Mouse (Mus musculus) retina, embryonic 14.5 days (tissue): Measurements from ENCODE around the gene Olfr539.
"Not testable (repeated sequence)": the region's sequence is repeated elsewhere in the genome, so short reads cannot be mapped to it uniquely, and the experiment has no call there.

Experiments
- DNase-seq: peaks from one replicate; pipeline ENCODE4 v3.0.0-alpha.2; 2015; ENCODE audit warnings: low spot score

The Olfr539 gene

DNA sequence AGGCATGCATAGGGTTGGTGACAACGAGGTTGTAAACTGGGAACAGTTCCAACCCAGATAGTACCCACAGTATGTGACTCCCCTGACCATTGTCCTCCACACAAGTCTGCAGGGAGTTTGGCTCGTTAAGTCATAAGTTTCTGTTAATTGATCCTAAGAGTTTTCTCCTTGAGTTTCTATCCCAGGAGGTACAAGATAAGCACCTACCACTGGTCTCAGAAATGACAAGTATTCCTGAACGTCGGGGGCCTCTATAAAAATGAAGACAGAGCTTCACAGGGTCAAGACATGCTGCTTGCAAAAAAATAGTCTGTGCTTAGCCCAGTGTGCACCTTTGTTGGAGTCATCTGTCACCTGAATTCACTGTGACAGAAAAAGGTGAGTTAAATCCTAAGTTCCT, at the start of gene Olfr539:
Gene Olfr539, plus strand, starts transcription at position 301 of the 400 bp plus-strand sequence.
- DNase-seq, result no peak

- DNase-seq, result not testable (repeated sequence)
These were observed 31.1 kb upstream of the Olfr539 start, which contains the start of gene Olfr61 for GRCm38 (mm10) chr7:140628670-140629069. Gene Olfr61, plus strand, starts transcription at chr7:140628970.

GRCm38 (mm10) chr7:140630559-140630958, 29.2 kb upstream of the Olfr539 start:
- no peak for DNase-seq

GRCm38 (mm10) chr7:140646152-140646551, 13.6 kb upstream of the Olfr539 start, which contains the start of gene Olfr53:
Gene Olfr53, plus strand, starts transcription at chr7:140646452.
- DNase-seq, result no peak

DNA sequence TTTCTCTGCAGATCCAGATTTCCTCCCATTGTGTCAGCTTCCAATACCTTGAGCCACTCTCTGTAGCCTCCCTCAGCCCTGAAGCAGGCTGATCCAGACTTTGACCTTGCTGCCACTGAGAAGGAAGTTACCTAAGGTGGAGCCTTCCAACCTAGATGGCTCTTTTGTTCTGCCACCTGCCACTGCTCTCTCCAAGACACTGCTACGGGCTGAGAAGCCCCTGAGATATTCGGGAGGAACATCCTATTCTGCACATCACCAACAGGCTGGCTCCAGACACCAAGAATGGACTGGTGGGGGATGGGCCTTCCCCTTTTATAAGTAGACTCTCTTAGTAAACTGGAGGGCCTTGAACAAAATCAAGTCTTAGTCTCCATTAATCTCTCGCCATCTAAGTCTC, 11.0 kb downstream of the Olfr539 start:
- not testable (repeated sequence) for DNase-seq

DNA sequence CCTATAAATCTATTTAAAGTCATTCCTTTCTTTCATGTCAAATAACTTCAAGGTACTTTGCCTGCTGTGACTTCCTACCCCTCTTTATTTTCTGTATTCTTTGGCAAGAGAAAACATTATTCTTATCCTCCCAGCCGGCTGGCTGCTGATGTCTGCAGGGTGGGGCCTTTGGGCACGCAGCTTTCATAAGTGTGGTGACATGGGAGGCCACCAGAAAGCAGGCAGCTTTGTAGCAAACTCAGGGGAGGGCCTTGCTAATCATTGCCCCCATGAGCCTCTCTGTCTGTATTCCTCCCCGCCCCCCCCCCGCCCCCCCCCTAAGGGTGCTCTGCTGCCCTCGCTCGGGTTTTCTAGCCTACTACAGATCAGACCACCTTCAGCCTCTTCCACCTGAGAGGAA, 16.1 kb downstream of the Olfr539 start:
- no peak for DNase-seq

DNA sequence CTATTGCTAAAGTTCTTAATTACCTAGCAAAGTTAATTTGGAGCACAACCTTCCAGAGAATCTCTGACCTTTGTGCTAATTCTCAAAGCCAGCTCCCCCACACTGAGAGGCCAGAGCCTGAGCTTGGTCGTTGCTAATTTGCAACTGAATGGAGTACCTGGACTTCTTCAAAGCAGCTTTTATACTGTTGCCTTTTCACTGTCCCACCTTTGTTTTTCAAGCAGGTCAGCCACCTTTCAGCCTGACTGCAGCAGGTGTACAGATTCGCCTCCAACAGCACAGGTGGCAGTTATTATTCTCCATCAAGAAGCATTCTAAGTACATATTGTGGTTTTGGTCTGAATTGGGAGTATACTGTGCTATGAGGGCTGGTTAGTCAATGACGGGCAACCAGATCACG, 19.9 kb downstream of the Olfr539 start:
- not testable (repeated sequence) for DNase-seq

GRCm38 (mm10) chr7:140681651-140682050, 21.9 kb downstream of the Olfr539 start, which contains the start of gene Olfr45:
Gene Olfr45, plus strand, starts transcription at chr7:140681951.
- DNase-seq, result no peak

DNA sequence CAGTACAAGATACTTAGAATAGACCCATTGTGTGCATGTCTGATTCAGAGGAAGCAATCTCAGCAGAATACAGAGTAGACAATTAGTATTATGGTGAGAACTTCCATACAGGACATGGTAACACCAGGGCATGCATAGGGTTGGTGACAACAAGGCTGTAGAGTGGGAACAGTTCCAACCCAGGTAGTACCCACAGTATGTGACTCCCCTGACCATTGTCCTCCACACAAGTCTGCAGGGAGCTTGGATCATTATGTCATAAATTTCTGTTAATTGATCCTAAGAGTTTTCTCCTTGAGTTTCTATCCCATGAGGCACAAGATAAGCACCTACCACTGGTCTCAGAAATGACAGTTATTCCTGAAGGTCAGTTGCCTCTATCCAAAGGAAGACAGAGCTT, 37.2 kb downstream of the Olfr539 start, which contains the start of gene Olfr541:
Gene Olfr541, plus strand, starts transcription at position 301 of the 400 bp plus-strand sequence.
- DNase-seq, result no peak

DNA sequence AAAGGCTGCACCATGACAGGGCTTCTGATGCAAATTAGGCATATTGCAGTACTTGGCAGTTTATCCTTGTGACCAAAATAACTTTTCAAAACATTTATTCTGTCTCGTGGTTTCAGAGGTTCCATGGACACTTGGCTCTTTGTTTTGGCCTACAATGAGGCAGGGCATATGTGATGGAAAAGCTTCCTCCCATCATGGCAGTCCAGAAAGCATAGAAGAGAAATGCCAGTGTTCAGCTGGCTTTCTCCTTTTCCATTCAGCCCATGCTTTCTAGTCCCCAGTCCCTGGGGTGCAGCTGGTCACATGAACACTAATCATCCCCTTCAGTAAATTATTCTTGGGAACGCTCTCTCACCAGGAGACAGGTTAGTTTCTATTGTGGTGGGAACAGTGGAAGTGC, 46.6 kb downstream of the Olfr539 start:
- no peak for DNase-seq

GRCm38 (mm10) chr7:140707536-140708284, 48.0 kb downstream of the Olfr539 start:
- no peak for DNase-seq

- DNase-seq, result no peak
These were observed 57.7 kb downstream of the Olfr539 start for GRCm38 (mm10) chr7:140717155-140718055.

- DNase-seq, result no peak
These were observed 61.4 kb downstream of the Olfr539 start for GRCm38 (mm10) chr7:140721095-140721494.

DNA sequence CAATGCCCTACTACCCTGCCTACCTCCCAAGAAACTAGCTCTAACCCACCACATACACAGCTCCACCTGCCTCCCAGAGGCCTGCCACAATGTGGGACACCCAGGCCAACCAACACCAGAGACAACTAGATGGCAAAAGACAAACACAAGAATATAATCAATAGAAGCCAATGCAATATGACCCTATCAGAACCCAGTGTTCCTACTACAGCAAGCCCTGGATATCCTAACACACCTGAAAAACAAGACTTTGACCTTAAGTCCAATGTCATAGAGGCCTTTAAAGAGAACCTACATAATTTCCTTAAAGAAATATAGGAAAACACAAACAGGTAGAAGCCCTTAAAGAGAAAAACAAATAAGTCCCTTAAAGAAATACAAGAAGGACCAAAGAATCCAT, 65.8 kb downstream of the Olfr539 start:
- DNase-seq, result no peak
